Mouse (Mus musculus) B cell, adult 62 days (primary cell): ENCODE measurements around the gene Ube2m. TPM values are rescaled to one million over a fixed set of nuclear protein-coding genes. Genes with fewer than 3 reads are reported as not detected.

ENCODE experiments used
- total RNA-seq: library from RNA; stranded (reverse); gene quantifications from 4 replicates; pipeline ENCODE4 v1.2.4, GENCODE M21; 2023

Gene Ube2m
- 76.5 to 89.6 TPM (median 83.2 TPM) in 4 replicates for total RNA-seq

DNA sequence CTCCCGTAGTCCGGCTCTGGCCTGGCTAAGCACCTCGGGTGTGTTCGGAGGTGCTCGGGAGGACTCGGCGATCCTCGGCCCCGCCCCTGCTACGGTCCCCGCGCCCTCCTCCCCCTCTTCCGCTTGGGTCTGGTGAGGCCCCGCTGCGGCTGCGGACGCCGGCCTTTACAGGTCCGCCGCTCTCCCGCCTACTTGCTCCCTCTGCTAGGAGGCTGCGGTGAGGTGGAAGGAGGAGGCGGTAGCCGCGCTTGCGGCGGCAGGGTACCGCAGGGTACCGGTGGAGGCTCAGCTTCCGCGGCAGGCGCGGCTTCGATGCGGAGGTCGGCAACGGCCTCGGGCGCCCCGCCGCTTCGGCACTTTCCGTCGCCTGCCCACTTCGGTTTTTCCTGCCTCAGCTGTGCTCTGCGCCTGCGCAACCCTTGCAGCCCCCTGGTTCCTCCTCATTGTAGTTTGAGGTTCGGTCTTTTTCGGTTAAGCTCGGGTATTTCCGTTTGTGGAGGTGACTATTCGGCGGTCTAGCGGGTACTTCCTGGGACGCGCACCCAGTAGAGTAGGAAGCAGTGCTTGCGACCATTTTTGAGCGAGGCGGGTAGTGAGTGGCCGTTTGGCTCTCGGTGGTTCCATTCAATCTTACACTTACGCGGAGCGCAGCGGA, at the start of gene Ube2m:
Gene Ube2m, minus strand, starts transcription at position 375 of the 655 bp plus-strand sequence.

DNA sequence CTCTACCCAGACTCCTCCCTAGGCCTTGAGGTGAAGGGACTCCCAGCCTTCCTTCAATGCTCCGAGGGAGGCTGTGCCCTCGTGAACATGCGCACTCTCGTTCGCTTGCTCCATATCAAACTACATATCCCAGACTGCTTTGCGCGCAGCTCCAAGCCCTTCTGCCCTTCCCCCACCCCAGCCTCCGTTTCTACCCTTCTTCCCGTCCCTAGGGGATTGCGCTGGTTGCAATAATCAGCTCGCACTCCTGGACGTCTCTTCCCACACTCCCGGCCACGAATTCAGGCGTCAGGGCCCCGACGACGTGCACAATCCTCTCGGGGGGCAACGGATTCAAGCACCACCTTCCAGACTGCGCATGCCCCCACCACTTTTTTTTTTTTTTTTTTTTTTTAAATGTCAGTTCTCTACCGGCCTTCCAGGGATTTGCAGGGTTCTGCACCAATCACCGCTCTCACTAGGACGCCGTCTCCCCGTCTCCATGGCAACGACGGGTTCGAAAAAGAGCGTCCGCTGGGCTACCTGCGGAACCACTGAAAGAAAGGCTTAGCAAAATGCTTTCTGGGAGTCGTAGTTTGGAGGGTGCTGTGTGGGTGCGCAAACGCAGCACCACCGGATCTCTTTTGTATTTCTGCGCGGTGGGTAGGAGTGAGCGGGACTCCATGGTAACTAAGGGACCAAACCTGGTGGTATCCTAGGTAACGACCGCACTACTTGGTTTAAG, 16.4 kb upstream of the Ube2m start, which contains the start of gene Mzf1:
Gene Mzf1, minus strand, starts transcription at position 478 of the 724 bp plus-strand sequence.

DNA sequence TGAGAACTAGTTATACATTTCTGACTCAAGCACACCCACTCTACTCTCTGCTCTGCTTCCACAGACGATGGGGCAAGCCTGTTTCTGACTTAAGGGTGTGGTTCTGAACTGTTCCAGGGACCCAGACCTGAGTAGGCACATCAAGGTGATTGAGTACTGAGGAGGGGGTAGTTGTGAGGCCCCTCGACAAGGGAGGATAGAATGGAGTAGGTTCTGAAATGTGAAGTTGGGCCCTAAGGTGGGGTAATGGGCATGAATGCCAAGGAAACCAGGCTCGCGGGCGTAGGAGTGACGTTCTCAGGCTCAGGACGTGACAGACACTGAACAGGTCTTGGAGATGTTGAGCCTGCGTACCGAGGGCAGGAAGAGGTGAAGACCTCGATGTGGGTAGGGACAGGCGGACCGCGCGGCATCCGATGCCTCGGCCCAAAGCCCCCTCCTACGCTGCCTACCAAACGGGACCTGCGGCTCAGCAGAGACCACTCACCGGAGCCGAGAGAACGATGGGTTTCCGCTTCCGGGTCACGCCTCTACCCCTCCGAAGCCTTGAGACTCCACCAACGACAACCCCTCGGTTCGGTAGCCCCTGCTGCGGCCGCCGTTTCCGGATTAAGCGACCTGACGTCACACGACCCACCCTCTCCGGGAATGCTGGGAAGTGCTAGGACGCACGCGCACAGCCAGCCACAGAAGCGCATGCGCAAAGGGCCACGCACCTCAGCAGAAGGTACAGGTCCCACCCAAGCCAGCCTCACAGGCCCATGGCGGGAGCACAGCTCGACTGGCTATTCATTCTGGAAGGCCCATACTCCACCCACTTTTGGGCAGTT, 3.7 kb downstream of the Ube2m start, which contains the start of gene Chmp2a:
Gene Chmp2a, minus strand, starts transcription at position 660 of the 830 bp plus-strand sequence.

DNA sequence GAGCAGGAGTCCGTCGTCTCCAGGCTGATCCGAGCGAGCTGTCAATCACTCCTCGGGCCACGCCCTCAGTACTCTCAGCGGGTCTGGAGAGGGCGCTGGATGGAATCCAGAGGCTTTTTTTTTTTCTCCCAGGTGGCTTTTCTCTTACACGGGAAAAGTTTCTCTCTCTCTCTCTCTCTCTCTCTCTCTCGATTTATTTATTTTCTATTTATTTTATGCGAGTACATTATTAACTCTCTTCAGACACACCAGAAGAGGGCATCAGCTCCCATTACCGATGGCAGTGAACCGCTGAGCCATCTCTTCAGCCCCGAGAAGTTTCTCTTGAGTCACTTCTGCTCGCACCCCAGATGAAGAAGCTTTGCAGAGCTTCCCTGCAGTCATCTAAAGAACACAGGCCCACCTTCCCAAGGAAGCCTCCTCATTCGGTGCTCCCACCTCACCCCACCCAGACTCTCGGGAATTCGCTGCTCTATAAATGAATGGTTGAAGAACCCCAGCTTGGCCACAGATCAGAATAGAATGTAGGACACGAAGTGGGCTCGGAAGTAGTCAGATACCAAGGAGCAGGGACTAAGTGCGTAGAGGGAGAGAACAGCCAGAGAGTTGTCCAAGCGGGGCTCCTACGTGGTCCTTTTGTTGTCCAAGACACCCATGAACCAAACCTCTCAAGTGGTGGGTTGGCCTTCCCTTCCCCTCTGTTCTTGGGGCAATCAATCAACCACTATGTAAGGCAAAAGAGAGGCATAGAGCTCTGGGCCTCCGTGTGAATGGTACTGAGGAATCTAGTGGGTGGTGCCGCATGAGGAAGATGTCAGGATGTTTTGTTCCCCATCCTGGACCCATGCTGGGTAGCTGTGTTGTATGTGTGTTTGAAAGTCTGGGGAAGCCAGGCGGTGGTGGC, 27.8 kb downstream of the Ube2m start, which contains the start of gene Zbtb45:
Gene Zbtb45, minus strand, starts transcription at position 30 of the 904 bp plus-strand sequence.

DNA sequence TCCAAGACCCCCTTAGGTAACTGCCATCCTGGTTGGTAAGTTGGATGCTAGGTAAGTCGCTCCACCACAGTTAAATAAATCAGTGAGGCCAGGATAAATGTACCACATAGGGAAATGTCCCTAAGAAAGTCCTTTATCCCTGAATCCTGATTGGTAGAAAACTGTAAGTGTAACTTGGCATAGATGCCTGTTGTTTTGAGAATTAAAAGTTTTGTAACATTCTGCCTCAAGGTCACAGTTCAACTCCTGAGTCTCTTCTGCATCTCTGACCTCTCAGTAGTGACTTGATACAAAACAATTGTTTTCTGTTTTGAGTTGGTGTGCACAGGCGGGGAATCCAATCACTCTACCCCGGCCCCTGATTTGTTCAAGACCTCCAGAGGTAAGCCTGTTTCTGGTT, 39.2 kb downstream of the Ube2m start, which contains the start of gene Trim28:
Gene Trim28, plus strand, starts transcription at position 264 of the 400 bp plus-strand sequence.

GRCm38 (mm10) chr7:12998053-12998452, 40.0 kb downstream of the Ube2m start, which contains the start of gene Slc27a5:
Gene Slc27a5, minus strand, starts transcription at chr7:12998192.

Other genes with a start within 250 kb of the Ube2m start
- 31.2 to 41.3 TPM (median 34.6 TPM) in 4 replicates for gene Zscan18, start 234.6 kb downstream of the Ube2m start, total RNA-seq
- 7.0 to 10.2 TPM (median 9.4 TPM) in 4 replicates for gene Zfp329, start 219.4 kb downstream of the Ube2m start, total RNA-seq
- gene Zfp110, start 203.5 kb downstream of the Ube2m start, total RNA-seq = 112 to 125 TPM (median 118 TPM) in 4 replicates
- 1.9 to 3.0 TPM (median 2.3 TPM) in 4 replicates for gene Zfp128, start 157.1 kb downstream of the Ube2m start, total RNA-seq
- gene Zscan22, start 140.5 kb downstream of the Ube2m start, total RNA-seq = 12.8 to 15.4 TPM (median 13.6 TPM) in 4 replicates
- 2,155 to 2,273 TPM (median 2,193 TPM) in 4 replicates for gene Rps5, start 116.0 kb downstream of the Ube2m start, total RNA-seq
- gene Rnf225, start 110.9 kb downstream of the Ube2m start, total RNA-seq = 1.2 to 1.7 TPM (median 1.3 TPM) in 4 replicates
- gene Zfp324, start 72.4 kb downstream of the Ube2m start, total RNA-seq = 2.9 to 6.0 TPM (median 3.5 TPM) in 4 replicates
- 8.7 to 10.7 TPM (median 9.6 TPM) in 4 replicates for gene Zfp446, start 60.4 kb downstream of the Ube2m start, total RNA-seq
- not detected in 4 replicates for gene Slc27a5, start 40.1 kb downstream of the Ube2m start, total RNA-seq
- 351 to 392 TPM (median 373 TPM) in 4 replicates for gene Trim28, start 39.2 kb downstream of the Ube2m start, total RNA-seq
- 3.9 to 9.9 TPM (median 5.9 TPM) in 4 replicates for gene Zbtb45, start 28.2 kb downstream of the Ube2m start, total RNA-seq
- gene Chmp2a, start 3.5 kb downstream of the Ube2m start, total RNA-seq = 88.1 to 101 TPM (median 92.6 TPM) in 4 replicates
- 0.45 to 0.75 TPM (median 0.56 TPM) in 4 replicates for gene Mzf1, start 16.5 kb upstream of the Ube2m start, total RNA-seq
- gene Vmn1r85, start 56.9 kb upstream of the Ube2m start, total RNA-seq = not detected in 4 replicates
- gene Vmn1r86, start 81.6 kb upstream of the Ube2m start, total RNA-seq = not detected in 4 replicates
- not detected in 4 replicates for gene Vmn1r87, start 101.9 kb upstream of the Ube2m start, total RNA-seq
- 0.17 to 0.28 TPM (median 0.21 TPM) in 3 of 4 replicates, not detected in the other for gene Vmn1r88, start 121.3 kb upstream of the Ube2m start, total RNA-seq
- gene Vmn1r89, start 174.7 kb upstream of the Ube2m start, total RNA-seq = not detected in 4 replicates
- 27.4 to 31.7 TPM (median 31.1 TPM) in 4 replicates for gene Lig1, start 239.0 kb upstream of the Ube2m start, total RNA-seq
- gene Zswim9, start 240.4 kb upstream of the Ube2m start, total RNA-seq = 5.3 to 7.2 TPM (median 5.9 TPM) in 4 replicates